Mouse (Mus musculus): ENCODE data around the gene Pcnx.

DNA sequence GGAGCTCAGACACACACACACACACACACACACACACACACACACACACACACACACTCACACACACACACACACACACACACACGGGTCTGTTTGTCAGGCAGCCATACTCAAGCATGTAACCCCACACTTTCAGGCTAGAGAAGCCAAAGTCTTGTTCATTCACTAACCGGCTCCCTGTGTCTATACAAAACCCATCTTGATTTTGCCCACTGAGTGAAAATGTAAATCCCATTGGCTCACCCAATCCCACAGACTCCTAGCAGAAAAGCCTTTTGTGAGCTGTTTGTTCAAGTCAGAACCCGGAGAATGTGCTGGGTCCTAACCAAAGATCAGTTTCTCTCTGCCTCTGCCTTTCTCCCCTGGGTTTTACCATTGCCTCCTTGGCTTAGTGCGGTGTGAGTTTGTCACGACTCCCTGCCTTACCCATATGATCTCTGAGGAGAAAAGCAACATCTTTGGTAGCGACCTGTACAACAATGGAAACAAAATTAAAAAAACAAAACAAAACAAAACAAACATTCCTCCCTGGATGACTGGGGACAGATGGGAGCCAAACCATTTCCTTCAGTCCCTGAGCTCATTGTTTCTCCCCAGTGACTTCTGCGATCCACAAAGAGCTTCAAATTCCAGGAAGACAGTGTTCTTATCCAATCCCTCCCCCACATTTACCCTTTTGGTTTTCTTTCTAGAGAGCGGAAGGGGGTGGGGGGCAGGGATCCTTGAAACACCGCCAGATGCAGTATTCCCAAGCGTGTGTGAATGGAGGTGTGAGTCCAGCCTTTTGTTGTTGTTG lies 43.3 kb upstream of the Pcnx start:
- no peak for TF ChIP-seq CTCF (IDR thresholded peaks at IDR 0.05; ENCODE audit: borderline replicate concordance, control insufficient read depth, extremely low read depth, insufficient read depth, low read length, poor library complexity)
- TF ChIP-seq POLR2A (IDR thresholded peaks at IDR 0.05; ENCODE audit: control insufficient read depth, extremely low read depth, insufficient read depth, low read length, poor library complexity), result no peak

Measured in thymus, adult 2 months (tissue).